Mouse (Mus musculus): ENCODE measurements around the gene Dusp10. TPM values are rescaled to one million over a fixed set of nuclear protein-coding genes. Genes with fewer than 3 reads are reported as not detected.

Dusp10 gene
- total RNA-seq, 2 experiments from 2014 or later: 6.1 to 6.8 TPM

DNA sequence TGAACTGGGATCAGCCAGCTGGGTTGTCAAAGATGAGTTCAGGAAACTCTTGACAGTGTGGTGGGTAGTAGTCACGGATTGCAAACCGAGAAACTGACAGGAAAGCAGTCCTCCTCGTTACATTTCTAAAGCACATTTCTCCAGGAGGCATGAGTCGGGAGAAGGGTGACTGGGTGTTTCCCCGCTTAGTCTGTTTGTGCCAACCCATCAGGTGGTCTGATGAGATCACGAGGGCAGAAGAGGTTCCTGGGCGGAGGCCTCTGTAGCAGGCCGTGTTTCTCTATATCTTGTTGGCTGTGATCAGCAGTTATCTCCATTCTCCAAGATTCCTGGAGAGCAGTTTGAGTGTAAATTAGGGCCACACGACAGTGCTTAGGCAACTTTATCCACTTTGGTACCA lies 29.6 kb downstream of the Dusp10 start:
- H3K27ac ChIP-seq: no peak overlapping the region
- H3K4me3 ChIP-seq: no peak overlapping the region
- no peak for DNase-seq (ENCODE audit: extremely low spot score in 1 of 2, low spot score in 2 of 2)
- TF ChIP-seq CTCF (IDR thresholded peaks at IDR 0.05): no peak
- intact Hi-C loops (cut with DNase I): no loop called here

- Histone ChIP-seq H3K27ac (no peak overlapping the region), H3K4me3 (no peak overlapping the region)
- no peak for TF ChIP-seq CTCF (IDR thresholded peaks at IDR 0.05)
- no peak for DNase-seq (ENCODE audit: extremely low spot score in 1 of 2, low spot score in 2 of 2)
- intact Hi-C loops (cut with DNase I): no loop called here
Observed at GRCm38 (mm10) chr1:184043391-184043790, 30.3 kb downstream of the Dusp10 start.

DNA sequence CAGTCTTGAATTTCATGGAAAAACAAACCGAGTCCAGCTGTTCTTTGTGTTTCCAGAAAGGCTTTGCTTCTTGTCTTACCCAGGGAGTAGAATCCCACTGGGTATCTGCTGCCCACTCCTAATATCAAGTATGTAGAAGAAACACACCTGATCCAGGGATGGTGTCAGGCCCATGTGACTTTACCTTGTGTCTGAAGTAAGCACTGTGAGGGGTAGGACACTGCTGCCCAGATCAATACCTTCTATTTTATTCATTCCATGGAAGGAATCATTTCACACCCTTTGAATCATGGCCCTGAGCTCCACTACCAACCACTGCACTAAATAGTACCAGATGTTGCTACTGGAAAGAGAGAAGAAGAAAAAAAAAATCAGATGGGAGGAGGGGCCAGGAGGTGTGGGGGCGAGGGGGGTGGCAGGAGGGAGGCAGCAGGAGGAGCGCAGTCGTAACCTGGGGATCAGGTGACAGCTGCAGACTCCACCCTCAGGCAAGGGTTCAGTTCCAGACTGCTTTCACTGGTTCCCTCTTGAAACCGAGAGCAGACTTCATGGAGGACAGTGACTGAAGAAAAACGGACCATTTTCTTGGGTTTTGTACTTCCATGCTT lies 33.1 kb downstream of the Dusp10 start:
- no peak for TF ChIP-seq CTCF (IDR thresholded peaks at IDR 0.05)
- no peak overlapping the region for H3K27ac ChIP-seq
- no peak overlapping the region for H3K4me3 ChIP-seq
- intact Hi-C loops (cut with DNase I): no loop called here
- DNase-seq (ENCODE audit: extremely low spot score in 1 of 2, low spot score in 2 of 2): no peak

DNA sequence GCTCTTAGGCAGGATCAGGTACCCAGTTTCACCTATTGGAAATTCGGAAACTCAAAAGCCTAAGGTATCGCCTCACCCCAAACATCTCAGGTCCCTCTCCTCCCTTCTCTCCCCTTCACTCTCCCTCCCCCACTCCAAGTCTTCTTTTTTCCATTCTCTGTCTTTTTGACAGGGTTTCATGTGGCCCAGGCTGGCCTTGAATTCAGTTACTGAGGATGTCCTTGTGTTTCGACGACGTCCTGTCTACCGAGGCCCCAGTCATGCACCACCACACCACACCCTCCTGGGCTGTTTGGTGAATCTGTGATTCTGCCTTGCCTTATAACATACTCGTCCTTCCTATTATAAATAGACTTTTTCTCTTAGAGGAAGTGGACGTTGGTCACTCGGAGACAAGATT lies 34.7 kb downstream of the Dusp10 start:
- no peak for DNase-seq (ENCODE audit: extremely low spot score in 1 of 2, low spot score in 2 of 2)
- no peak overlapping the region for H3K4me3 ChIP-seq
- intact Hi-C loops (cut with DNase I): no loop called here
- no peak for TF ChIP-seq CTCF (IDR thresholded peaks at IDR 0.05)
- H3K27ac ChIP-seq: no peak overlapping the region

DNA sequence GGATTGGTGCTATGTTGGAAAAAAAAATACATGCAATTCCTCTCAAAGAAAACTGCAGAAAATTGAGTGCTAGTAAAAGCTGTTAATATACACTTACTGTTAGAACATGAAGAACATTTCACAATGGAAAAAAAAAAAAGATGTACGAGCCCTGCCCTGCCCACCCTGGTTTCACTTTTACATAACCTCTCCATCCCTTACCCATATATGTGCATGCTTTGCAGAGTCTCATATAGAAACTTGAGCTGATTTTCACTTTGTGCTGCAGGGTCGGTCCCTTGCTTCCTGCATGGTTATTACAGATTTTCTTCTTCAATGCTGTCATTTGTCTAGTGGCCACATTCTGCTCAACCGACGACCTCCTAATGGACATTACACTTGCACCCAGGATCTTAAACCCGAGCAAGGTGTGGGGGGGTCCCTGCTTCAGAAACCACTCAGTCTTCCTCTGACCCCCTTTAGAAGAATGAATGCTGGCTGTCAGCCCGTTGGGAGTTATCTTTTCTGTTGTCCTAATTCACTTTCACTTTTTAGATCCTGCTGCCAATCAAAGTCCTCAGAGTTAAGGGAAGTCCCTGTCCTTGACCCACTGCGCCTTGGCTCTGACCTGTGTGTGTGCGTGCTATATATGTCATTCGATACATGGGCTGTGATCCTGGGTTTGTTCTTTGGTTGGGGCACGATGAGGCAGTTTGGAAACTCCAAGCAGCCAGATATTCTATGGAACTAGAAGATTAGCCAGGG lies 35.7 kb downstream of the Dusp10 start:
- no peak for DNase-seq (ENCODE audit: extremely low spot score in 1 of 2, low spot score in 2 of 2)
- TF ChIP-seq CTCF (IDR thresholded peaks at IDR 0.05): no peak
- intact Hi-C loops (cut with DNase I): no loop called here
- Histone ChIP-seq H3K4me3 (no peak overlapping the region), H3K27ac (no peak overlapping the region)

- no peak overlapping the region for H3K27ac ChIP-seq
- TF ChIP-seq CTCF (IDR thresholded peaks at IDR 0.05): no peak
- intact Hi-C loops (cut with DNase I): no loop called here
- no peak for DNase-seq (ENCODE audit: extremely low spot score in 1 of 2, low spot score in 2 of 2)
- no peak overlapping the region for H3K4me3 ChIP-seq
Observed at GRCm38 (mm10) chr1:184051286-184051685, 38.2 kb downstream of the Dusp10 start.

- TF ChIP-seq CTCF (IDR thresholded peaks at IDR 0.05): no peak
- Histone ChIP-seq H3K27ac (no peak overlapping the region), H3K4me3 (no peak overlapping the region)
- no peak for DNase-seq (ENCODE audit: extremely low spot score in 1 of 2, low spot score in 2 of 2)
- intact Hi-C loops (cut with DNase I): no loop called here
Observed at GRCm38 (mm10) chr1:184051824-184052223, 38.7 kb downstream of the Dusp10 start.

DNA sequence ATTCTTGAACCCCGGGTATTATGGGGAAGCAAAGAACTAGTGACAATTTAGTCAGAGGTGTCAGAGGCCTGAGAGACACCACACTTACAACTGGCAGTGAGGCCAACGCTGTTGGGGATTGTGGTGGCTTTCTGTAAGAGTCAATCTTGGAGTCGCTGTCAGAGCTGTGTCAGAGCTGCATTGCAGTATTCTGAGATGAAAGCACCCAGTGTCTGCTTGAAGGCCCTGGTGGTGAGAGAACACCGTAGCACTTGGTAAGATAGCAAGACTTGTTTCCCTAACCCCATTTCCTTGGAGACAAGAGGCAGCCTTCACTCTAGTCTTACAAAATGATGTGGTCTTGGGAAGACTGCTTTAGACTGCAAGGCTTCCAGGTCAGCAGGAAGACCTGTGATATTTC lies 39.2 kb downstream of the Dusp10 start:
- intact Hi-C loops (cut with DNase I): no loop called here
- no peak for TF ChIP-seq CTCF (IDR thresholded peaks at IDR 0.05)

GRCm38 (mm10) chr1:184053141-184053540 lies 40.0 kb downstream of the Dusp10 start:
- H3K4me3 ChIP-seq: no peak overlapping the region
- TF ChIP-seq CTCF (IDR thresholded peaks at IDR 0.05): no peak
- intact Hi-C loops (cut with DNase I): no loop called here
- no peak for DNase-seq (ENCODE audit: extremely low spot score in 1 of 2, low spot score in 2 of 2)
- no peak overlapping the region for H3K27ac ChIP-seq

More for the DNA sequence above, 39.2 kb downstream of the Dusp10 start:
- DNase-seq (ENCODE audit: extremely low spot score in 1 of 2, low spot score in 2 of 2): no peak
- no peak overlapping the region for H3K27ac ChIP-seq
- no peak overlapping the region for H3K4me3 ChIP-seq

DNA sequence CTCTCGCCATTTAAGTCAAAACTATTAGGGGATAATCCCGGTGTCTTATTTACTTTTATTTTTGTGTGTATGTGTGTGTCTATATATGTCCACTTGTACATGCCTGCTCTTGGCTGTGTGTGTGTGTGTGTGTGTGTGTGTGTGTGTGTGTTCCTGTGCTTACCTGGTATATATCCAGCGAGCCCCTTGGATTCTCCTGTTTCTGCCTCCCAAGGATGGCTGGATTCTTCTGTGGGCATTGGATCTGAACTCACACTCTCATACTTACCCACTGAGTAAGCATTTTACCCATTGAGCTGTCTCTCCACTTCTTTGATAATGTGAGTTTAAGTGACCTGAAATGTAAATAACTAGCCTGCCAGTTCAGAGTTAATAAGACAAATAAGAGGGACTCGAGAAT lies 40.6 kb downstream of the Dusp10 start:
- no peak overlapping the region for H3K27ac ChIP-seq
- intact Hi-C loops (cut with DNase I): no loop called here
- no peak for TF ChIP-seq CTCF (IDR thresholded peaks at IDR 0.05)
- no peak overlapping the region for H3K4me3 ChIP-seq
- no peak for DNase-seq (ENCODE audit: extremely low spot score in 1 of 2, low spot score in 2 of 2)

- no peak for DNase-seq (ENCODE audit: extremely low spot score in 1 of 2, low spot score in 2 of 2)
- intact Hi-C loops (cut with DNase I): no loop called here
- Histone ChIP-seq H3K27ac (no peak overlapping the region), H3K4me3 (no peak overlapping the region)
- no peak for TF ChIP-seq CTCF (IDR thresholded peaks at IDR 0.05)
Observed at GRCm38 (mm10) chr1:184054176-184054575, 41.1 kb downstream of the Dusp10 start.

DNA sequence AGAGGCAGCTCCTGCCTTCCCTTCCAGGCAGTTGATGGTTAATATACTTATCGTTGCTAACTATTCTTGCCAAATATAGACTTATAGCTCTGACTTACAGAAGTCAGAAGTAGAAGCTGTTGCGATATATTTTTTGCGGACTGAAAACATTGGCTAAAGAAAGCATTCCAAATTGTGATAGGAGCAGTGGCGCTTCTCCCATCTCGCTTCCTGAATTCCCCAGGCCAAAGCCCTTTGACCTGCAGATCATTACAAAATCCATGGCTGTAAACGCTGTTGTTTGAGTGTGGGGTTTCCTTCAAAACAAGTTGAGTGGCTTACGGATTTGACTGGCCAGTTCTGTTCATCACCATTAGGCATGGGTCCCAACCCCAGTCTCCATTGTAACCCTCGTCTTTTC lies 45.1 kb downstream of the Dusp10 start:
- no peak for DNase-seq (ENCODE audit: extremely low spot score in 1 of 2, low spot score in 2 of 2)
- TF ChIP-seq CTCF (IDR thresholded peaks at IDR 0.05): no peak
- H3K4me3 ChIP-seq: no peak overlapping the region
- no peak overlapping the region for H3K27ac ChIP-seq
- intact Hi-C loops (cut with DNase I): no loop called here

- Histone ChIP-seq H3K27ac (no peak overlapping the region), H3K4me3 (no peak overlapping the region)
- intact Hi-C loops (cut with DNase I): no loop called here
- TF ChIP-seq CTCF (IDR thresholded peaks at IDR 0.05): no peak
- no peak for DNase-seq (ENCODE audit: extremely low spot score in 1 of 2, low spot score in 2 of 2)
Observed at GRCm38 (mm10) chr1:184059814-184060213, 46.7 kb downstream of the Dusp10 start.

Measured in left cerebral cortex, adult 2 months (tissue).